ENCODE assay signal across 19 mouse cellular contexts in the genomic region with DNA sequence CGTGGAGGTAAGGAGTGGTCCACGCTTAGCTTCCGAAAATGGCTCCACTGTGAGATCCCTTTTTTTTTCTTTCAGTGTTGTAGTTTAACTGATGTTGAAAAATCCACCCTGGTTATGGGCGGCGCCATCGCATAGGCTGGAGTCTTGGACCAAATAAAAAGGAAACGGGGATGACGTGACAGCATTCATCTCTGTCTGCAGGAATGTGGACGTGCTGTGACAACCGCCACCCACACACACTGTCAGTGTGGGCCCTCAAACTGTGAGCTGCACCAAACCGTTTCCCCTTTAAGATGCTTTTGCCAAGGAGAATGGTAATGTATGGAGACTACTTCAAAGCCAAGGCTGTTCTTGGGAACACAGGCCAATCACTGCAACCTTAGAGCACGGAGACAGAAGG. TPM values are rescaled to one million over a fixed set of nuclear protein-coding genes. Genes with fewer than 3 reads are reported as not detected.
DNase-seq lines count a peak whose midpoint lies in the region; ATAC-seq lines count a peak whose summit lies in the region.
"Had no signal": no experiment of that assay in that cellular context is flagged by ENCODE, and none has a peak within 500 bp of the region (broad histone marks: within the 10 kb centered on the region; RNA-seq: fewer than 3 reads in every experiment).

No protein-coding gene starts in this region.

- H3K4me2 ChIP-seq in embryonic facial prominence, embryonic 13.5 days = no peak overlapping the region
- no peak overlapping the region for H3K4me2 ChIP-seq in midbrain, embryonic 12.5 days (replicated peaks)
- no peak overlapping the region for H3K4me2 ChIP-seq in midbrain, embryonic 16.5 days (ENCODE audit: low read length)
- H3K4me2 ChIP-seq: heart, embryonic 15.5 days; liver, embryonic 11.5 days had no signal

- peaks cover 66% of the 10 kb centered on the region for H3K4me1 ChIP-seq in embryonic facial prominence, embryonic 13.5 days
- peaks cover 61% of the 10 kb centered on the region for H3K4me1 ChIP-seq in embryonic facial prominence, embryonic 10.5 days
- H3K4me1 ChIP-seq in midbrain, embryonic 12.5 days = peaks cover 24% of the 10 kb centered on the region
- H3K4me1 ChIP-seq in midbrain, embryonic 16.5 days (ENCODE audit: control insufficient read depth, insufficient read depth, low read length) = peaks cover 13% of the 10 kb centered on the region; the same call in 1 of the 2 replicates

- peaks cover 15% of the 10 kb centered on the region for H3K36me3 ChIP-seq in embryonic facial prominence, embryonic 13.5 days
- H3K36me3 ChIP-seq in embryonic facial prominence, embryonic 10.5 days (replicated peaks) = peaks cover 28% of the 10 kb centered on the region
- 0 out of 2 replicates have a peak, but pooled peaks cover 2% of the 10 kb centered on the region for H3K36me3 ChIP-seq in midbrain, embryonic 12.5 days
- H3K36me3 ChIP-seq in midbrain, embryonic 16.5 days (ENCODE audit: control insufficient read depth, insufficient read depth, low read length) = no peaks in the 10 kb centered on the region
- H3K36me3 ChIP-seq: heart, embryonic 15.5 days had no signal

- no peak for ATAC-seq in embryonic facial prominence, embryonic 13.5 days (ENCODE audit: insufficient number of reproducible peaks, insufficient read depth, low FRiP score, low TSS enrichment, low read depth)
- ATAC-seq in midbrain, embryonic 12.5 days (ENCODE audit: low FRiP score, low read depth) = no peak
- ATAC-seq in midbrain, embryonic 16.5 days = no peak
- ATAC-seq: intestine, embryonic 16.5 days had no signal

- H3K27ac ChIP-seq in embryonic facial prominence, embryonic 13.5 days = no peak overlapping the region; the same call in 1 of the 2 replicates
- no peak overlapping the region for H3K27ac ChIP-seq in embryonic facial prominence, embryonic 10.5 days (replicated peaks)
- peak overlapping the region; percentile 52; the same call in 1 of the 2 replicates for H3K27ac ChIP-seq in midbrain, embryonic 12.5 days (replicated peaks)
- H3K27ac ChIP-seq in midbrain, embryonic 16.5 days (ENCODE audit: low read length) = no peak overlapping the region
- H3K27ac ChIP-seq: heart, embryonic 15.5 days; hindbrain, embryonic 10.5 days had no signal

- intact Hi-C loops in left cerebral cortex, postnatal 25 days (cut with DNase I) = no loop called here

- no peaks in the 10 kb centered on the region for H3K9me3 ChIP-seq in embryonic facial prominence, embryonic 13.5 days
- no peaks in the 10 kb centered on the region for H3K9me3 ChIP-seq in embryonic facial prominence, embryonic 10.5 days
- no peaks in the 10 kb centered on the region for H3K9me3 ChIP-seq in midbrain, embryonic 12.5 days
- no peaks in the 10 kb centered on the region for H3K9me3 ChIP-seq in midbrain, embryonic 16.5 days (replicated peaks; ENCODE audit: control insufficient read depth, low read length, poor library complexity, severe bottlenecking)
- H3K9me3 ChIP-seq: heart, embryonic 15.5 days; hindbrain, embryonic 10.5 days had no signal

- H3K4me3 ChIP-seq in embryonic facial prominence, embryonic 13.5 days = no peak overlapping the region
- no peak overlapping the region for H3K4me3 ChIP-seq in embryonic facial prominence, embryonic 10.5 days
- H3K4me3 ChIP-seq in midbrain, embryonic 12.5 days = no peak overlapping the region
- H3K4me3 ChIP-seq in midbrain, embryonic 16.5 days (ENCODE audit: low read depth, low read length) = no peak overlapping the region
- H3K4me3 ChIP-seq: heart, embryonic 15.5 days; hindbrain, embryonic 10.5 days had no signal

- H3K9ac ChIP-seq in embryonic facial prominence, embryonic 13.5 days = peak overlapping the region; percentile 21; the same call in 1 of the 2 replicates
- no peak overlapping the region for H3K9ac ChIP-seq in midbrain, embryonic 12.5 days (replicated peaks)
- no peak overlapping the region for H3K9ac ChIP-seq in midbrain, embryonic 16.5 days (ENCODE audit: low read depth, low read length)
- H3K9ac ChIP-seq: heart, embryonic 15.5 days had no signal

- no peaks in the 10 kb centered on the region for H3K27me3 ChIP-seq in embryonic facial prominence, embryonic 13.5 days
- H3K27me3 ChIP-seq in embryonic facial prominence, embryonic 10.5 days (replicated peaks; ENCODE audit: low read depth, poor library complexity, severe bottlenecking) = no peaks in the 10 kb centered on the region
- no peaks in the 10 kb centered on the region for H3K27me3 ChIP-seq in midbrain, embryonic 12.5 days
- no peaks in the 10 kb centered on the region for H3K27me3 ChIP-seq in midbrain, embryonic 16.5 days (ENCODE audit: control insufficient read depth, insufficient read depth, low read depth, low read length)
- H3K27me3 ChIP-seq: heart, embryonic 15.5 days had no signal

- 73% methylated on average over 12 of the region's 12 CpGs for WGBS in embryonic facial prominence, embryonic 13.5 days
- WGBS in embryonic facial prominence, embryonic 10.5 days = 87% methylated on average over 12 of the region's 12 CpGs
- 81% methylated on average over 12 of the region's 12 CpGs for whole genome bisulfite sequencing in midbrain, embryonic 12.5 days
- 78% methylated on average over 12 of the region's 12 CpGs for WGBS in midbrain, embryonic 16.5 days

- DNase-seq in embryonic facial prominence, embryonic 10.5 days (ENCODE audit: low spot score) = no peak
- peak; percentile 42 to 60 for DNase-seq in left cerebral cortex, adult 18-20 months (ENCODE audit: low spot score in 2 of 2)
- no peak for DNase-seq in left cerebral cortex, adult 11 months (ENCODE audit: low spot score)
- peak; percentile 33 to 89 for DNase-seq in left cerebral cortex, postnatal 25 days (ENCODE audit: low spot score in 2 of 2)
- no peak for DNase-seq in urinary bladder, adult 2 months (ENCODE audit: low spot score)
- DNase-seq: adrenal gland, postnatal 36 days; cerebellum, postnatal 10 days; heart, adult 11 months; layer of hippocampus, postnatal 36 days; retina, postnatal 1 day had no signal

RNA-seq across cellular contexts. Expression of gene Ptk7, which starts 23.3 kb away (rescaled TPM):
- polyA plus RNA-seq in embryonic facial prominence, embryonic 13.5 days (2015; fragmentation: Nextera tagmentation; extraction: Ambion mirVana) = 148 and 149 TPM in 2 replicates
- 92.5 and 95.1 TPM in 2 replicates for polyA plus RNA-seq in embryonic facial prominence, embryonic 10.5 days (2016; fragmentation: Nextera tagmentation; extraction: Ambion mirVana)
- total RNA-seq in left cerebral cortex, adult 18-20 months (2021) = 10 to 100 TPM in 1 of 2 experiments, 1 to 10 TPM in 1; 9.5 to 10.1 TPM
- 57.1 and 63.4 TPM in 2 replicates for polyA plus RNA-seq in midbrain, embryonic 12.5 days (2016; fragmentation: Nextera tagmentation; extraction: Ambion mirVana)
- polyA plus RNA-seq in midbrain, embryonic 16.5 days (2015; fragmentation: Nextera tagmentation; extraction: Ambion mirVana) = 26.9 and 28.8 TPM in 2 replicates
- total RNA-seq in left cerebral cortex, postnatal 25 days (2021) = 10 to 100 TPM in 1 of 2 experiments, 1 to 10 TPM in 1; 9.5 to 10.5 TPM
- polyA plus RNA-seq in urinary bladder, adult 2 months (2012; rRNA removed) = 14.9 and 21.1 TPM in 2 replicates
- total RNA-seq: monocyte, adult 5-6 weeks; neutrophil, adult 5-6 weeks had no signal

RNA-seq across cellular contexts. Expression of gene Klc4, which starts 39.8 kb away (rescaled TPM):
- polyA plus RNA-seq in embryonic facial prominence, embryonic 13.5 days (2015; fragmentation: Nextera tagmentation; extraction: Ambion mirVana) = 21.8 and 26.3 TPM in 2 replicates
- polyA plus RNA-seq in embryonic facial prominence, embryonic 10.5 days (2016; fragmentation: Nextera tagmentation; extraction: Ambion mirVana) = 29.0 and 32.0 TPM in 2 replicates
- 10 to 100 TPM; 24.3 to 26.2 TPM for total RNA-seq in left cerebral cortex, adult 18-20 months (2021)
- 43.6 and 44.7 TPM in 2 replicates for polyA plus RNA-seq in midbrain, embryonic 12.5 days (2016; fragmentation: Nextera tagmentation; extraction: Ambion mirVana)
- polyA plus RNA-seq in midbrain, embryonic 16.5 days (2015; fragmentation: Nextera tagmentation; extraction: Ambion mirVana) = 32.4 and 39.7 TPM in 2 replicates
- 10 to 100 TPM; 17.8 to 20.4 TPM for total RNA-seq in left cerebral cortex, postnatal 25 days (2021)
- 16.5 and 21.6 TPM in 2 replicates for polyA plus RNA-seq in urinary bladder, adult 2 months (2012; rRNA removed)

RNA-seq across cellular contexts. Expression of gene Mrpl2, which starts 40.0 kb away (rescaled TPM):
- 92.7 and 95.4 TPM in 2 replicates for polyA plus RNA-seq in embryonic facial prominence, embryonic 13.5 days (2015; fragmentation: Nextera tagmentation; extraction: Ambion mirVana)
- polyA plus RNA-seq in embryonic facial prominence, embryonic 10.5 days (2016; fragmentation: Nextera tagmentation; extraction: Ambion mirVana) = 124 and 142 TPM in 2 replicates
- 10 to 100 TPM; 51.8 to 53.0 TPM for total RNA-seq in left cerebral cortex, adult 18-20 months (2021)
- 73.9 and 88.4 TPM in 2 replicates for polyA plus RNA-seq in midbrain, embryonic 12.5 days (2016; fragmentation: Nextera tagmentation; extraction: Ambion mirVana)
- polyA plus RNA-seq in midbrain, embryonic 16.5 days (2015; fragmentation: Nextera tagmentation; extraction: Ambion mirVana) = 58.9 and 60.8 TPM in 2 replicates
- total RNA-seq in left cerebral cortex, postnatal 25 days (2021) = 10 to 100 TPM; 51.0 to 51.5 TPM
- 49.8 and 54.6 TPM in 2 replicates for polyA plus RNA-seq in urinary bladder, adult 2 months (2012; rRNA removed)

RNA-seq across cellular contexts. Expression of gene Cul7, which starts 44.1 kb away (rescaled TPM):
- polyA plus RNA-seq in embryonic facial prominence, embryonic 13.5 days (2015; fragmentation: Nextera tagmentation; extraction: Ambion mirVana) = 57.4 and 64.1 TPM in 2 replicates
- polyA plus RNA-seq in embryonic facial prominence, embryonic 10.5 days (2016; fragmentation: Nextera tagmentation; extraction: Ambion mirVana) = 44.3 and 46.9 TPM in 2 replicates
- total RNA-seq in left cerebral cortex, adult 18-20 months (2021) = 10 to 100 TPM; 26.1 to 27.1 TPM
- polyA plus RNA-seq in midbrain, embryonic 12.5 days (2016; fragmentation: Nextera tagmentation; extraction: Ambion mirVana) = 48.3 and 49.0 TPM in 2 replicates
- polyA plus RNA-seq in midbrain, embryonic 16.5 days (2015; fragmentation: Nextera tagmentation; extraction: Ambion mirVana) = 41.9 and 47.6 TPM in 2 replicates
- 10 to 100 TPM; 25.6 to 27.1 TPM for total RNA-seq in left cerebral cortex, postnatal 25 days (2021)
- polyA plus RNA-seq in urinary bladder, adult 2 months (2012; rRNA removed) = 23.5 and 29.9 TPM in 2 replicates

RNA-seq across cellular contexts. Expression of gene Srf, which starts 50.0 kb away (rescaled TPM):
- polyA plus RNA-seq in embryonic facial prominence, embryonic 13.5 days (2015; fragmentation: Nextera tagmentation; extraction: Ambion mirVana) = 6.3 and 8.9 TPM in 2 replicates
- 5.6 and 7.0 TPM in 2 replicates for polyA plus RNA-seq in embryonic facial prominence, embryonic 10.5 days (2016; fragmentation: Nextera tagmentation; extraction: Ambion mirVana)
- total RNA-seq in left cerebral cortex, adult 18-20 months (2021) = 10 to 100 TPM; 70.4 to 77.9 TPM
- 6.6 and 8.1 TPM in 2 replicates for polyA plus RNA-seq in midbrain, embryonic 12.5 days (2016; fragmentation: Nextera tagmentation; extraction: Ambion mirVana)
- 3.0 and 3.2 TPM in 2 replicates for polyA plus RNA-seq in midbrain, embryonic 16.5 days (2015; fragmentation: Nextera tagmentation; extraction: Ambion mirVana)
- 10 to 100 TPM; 58.8 to 63.8 TPM for total RNA-seq in left cerebral cortex, postnatal 25 days (2021)
- 122 and 145 TPM in 2 replicates for polyA plus RNA-seq in urinary bladder, adult 2 months (2012; rRNA removed)

Comparison
In these comparisons a context has a peak if more than half of its experiments do, and no peak if none do; other contexts are left out.
1. DNase-seq: peak in left cerebral cortex, adult 18-20 months (2 of 2) and left cerebral cortex, postnatal 25 days (2 of 2); none in embryonic facial prominence, embryonic 10.5 days (single experiment), left cerebral cortex, adult 11 months (single experiment) and urinary bladder, adult 2 months (single experiment).